Mouse (Mus musculus): ENCODE measurements around the gene Arhgap8. TPM values are rescaled to one million over a fixed set of nuclear protein-coding genes. Genes with fewer than 3 reads are reported as not detected.

The Arhgap8 gene
- total and polyA plus RNA-seq, 3 experiments: 0.08 TPM; not detected in 2

GRCm38 (mm10) chr15:84743347-84743746 lies 23.5 kb downstream of the Arhgap8 start:
- dilution Hi-C loops (cut with MboI; ENCODE audit: extremely low pct_ligation_motif_present, extremely low pct_unique_long_range_greater_than_20kb, low sequenced_read_pairs): no loop called here
- H3K4me2 ChIP-seq (ENCODE audit: insufficient read depth, low read depth, poor library complexity, severe bottlenecking): no peak overlapping the region
- in situ Hi-C loops (cut with MboI; ENCODE audit: low pct_ligation_motif_present, low pct_unique_long_range_greater_than_20kb, low sequenced_read_pairs): no loop called here
- no peak overlapping the region for H3K4me3 ChIP-seq (replicated peaks in 1 of 3; ENCODE audit: low read depth in 2 of 3, low read length in 2 of 3, poor library complexity in 1 of 3)
- H3K36me3 ChIP-seq (replicated peaks in 1 of 2; ENCODE audit: control insufficient read depth in 1 of 2, insufficient read depth in 1 of 2, low read length in 1 of 2): no peaks in the 10 kb centered on the region
- TF ChIP-seq ZMIZ1 (IDR thresholded peaks at IDR 0.05; ENCODE audit: low read depth, low read length): no peak
- TF ChIP-seq BHLHE40 (IDR thresholded peaks at IDR 0.05; ENCODE audit: low read depth, low read length): peak; percentile 45
- TF ChIP-seq EP300 (IDR thresholded peaks at IDR 0.05; ENCODE audit: low read length): peak; percentile 61; the same call in 1 of the 2 replicates
- TF ChIP-seq ZNF384 (IDR thresholded peaks at IDR 0.05; ENCODE audit: low read depth, low read length): no peak; the same call in 1 of the 2 replicates
- no peak for TF ChIP-seq E2F4 (IDR thresholded peaks at IDR 0.05; ENCODE audit: insufficient replicate concordance, low read depth, low read length)
- TF ChIP-seq RAD21 (IDR thresholded peaks at IDR 0.05; ENCODE audit: low read depth, low read length): peak; percentile 29
- TF ChIP-seq IRF4 (IDR thresholded peaks at IDR 0.05; ENCODE audit: low read depth, low read length): peak; percentile 74; the same call in 1 of the 2 replicates
- TF ChIP-seq TCF12 (IDR thresholded peaks at IDR 0.05; ENCODE audit: low read depth, low read length): no peak
- TF ChIP-seq HCFC1 (IDR thresholded peaks at IDR 0.05; ENCODE audit: low read depth, low read length): no peak
- TF ChIP-seq MEF2A (IDR thresholded peaks at IDR 0.05; ENCODE audit: borderline replicate concordance, low read depth, low read length): no peak
- no peak for TF ChIP-seq KAT2A (IDR thresholded peaks at IDR 0.05; ENCODE audit: insufficient replicate concordance, low read length)
- TF ChIP-seq SMC3 (IDR thresholded peaks at IDR 0.05; ENCODE audit: low read depth, low read length): peak; percentile 24
- TF ChIP-seq RCOR1 (conservative IDR thresholded peaks at IDR 0.05; ENCODE audit: low read depth, low read length): no peak
- TF ChIP-seq MAFK (IDR thresholded peaks at IDR 0.05; ENCODE audit: insufficient replicate concordance, low read length): no peak
- no peak for TF ChIP-seq PAX5 (IDR thresholded peaks at IDR 0.05; ENCODE audit: low read length)
- no peak for TF ChIP-seq USF2 (conservative IDR thresholded peaks at IDR 0.05; ENCODE audit: low read depth, low read length)
- no peak for TF ChIP-seq ELF1 (IDR thresholded peaks at IDR 0.05; ENCODE audit: low read depth, low read length)
- no peak for TF ChIP-seq NRF1 (IDR thresholded peaks at IDR 0.05; ENCODE audit: low read depth, low read length)
- TF ChIP-seq NELFE (IDR thresholded peaks at IDR 0.05; ENCODE audit: low read depth, low read length): no peak
- peak; percentile 66 for TF ChIP-seq ETS1 (conservative IDR thresholded peaks at IDR 0.05; ENCODE audit: low read depth, low read length)
- no peak for TF ChIP-seq CHD1 (IDR thresholded peaks at IDR 0.05; ENCODE audit: low read depth, low read length)
- TF ChIP-seq TBP (conservative IDR thresholded peaks at IDR 0.05; ENCODE audit: low read depth, low read length): peak; percentile 59; the same call in 1 of the 2 replicates
- no peak for TF ChIP-seq ZC3H11A (IDR thresholded peaks at IDR 0.05; ENCODE audit: low read depth, low read length)
- peak; percentile 49; the same call in 1 of the 2 replicates for TF ChIP-seq JUND (conservative IDR thresholded peaks at IDR 0.05; ENCODE audit: low read depth, low read length)
- TF ChIP-seq MAZ (IDR thresholded peaks at IDR 0.05; ENCODE audit: low read depth, low read length): 0 out of 2 replicates have a peak, but pooled peaks have one; percentile 50
- TF ChIP-seq MXI1 (IDR thresholded peaks at IDR 0.05; ENCODE audit: low read depth, low read length): no peak
- TF ChIP-seq JUN (IDR thresholded peaks at IDR 0.05; ENCODE audit: insufficient read depth, low read depth, low read length): peak; percentile 60
- TF ChIP-seq USF1 (IDR thresholded peaks at IDR 0.05; ENCODE audit: low read depth, low read length): peak; percentile 43
- no peak; the same call in 1 of the 2 replicates for TF ChIP-seq CHD2 (IDR thresholded peaks at IDR 0.05; ENCODE audit: low read length)
- no peak for TF ChIP-seq MYC (IDR thresholded peaks at IDR 0.05; ENCODE audit: low read depth, low read length)
- TF ChIP-seq ZKSCAN1 (IDR thresholded peaks at IDR 0.05; ENCODE audit: borderline replicate concordance, low read depth, low read length): no peak
- TF ChIP-seq SIN3A (IDR thresholded peaks at IDR 0.05; ENCODE audit: low read length): no peak
- no peak for TF ChIP-seq POLR2AphosphoS2 (IDR thresholded peaks at IDR 0.05; ENCODE audit: low read depth, low read length)
- TF ChIP-seq GABPA (IDR thresholded peaks at IDR 0.05; ENCODE audit: insufficient replicate concordance, low read depth, low read length): no peak
- peak; percentile 30; the same call in 1 of the 2 replicates for TF ChIP-seq MAX (IDR thresholded peaks at IDR 0.05; ENCODE audit: low read length)
- peak in 1 of 2 experiments; percentile 43; a peak in 2 of 4 replicates for TF ChIP-seq CTCF (conservative IDR thresholded peaks at IDR 0.05 in 1 of 2, IDR thresholded peaks at IDR 0.05 in 1 of 2; ENCODE audit: low read depth in 2 of 2, low read length in 2 of 2)
- TF ChIP-seq UBTF (IDR thresholded peaks at IDR 0.05; ENCODE audit: low read depth, low read length): no peak
- TF ChIP-seq POLR2A (IDR thresholded peaks at IDR 0.05; ENCODE audit: low read depth, low read length): no peak
- H3K4me1 ChIP-seq (ENCODE audit: control insufficient read depth in 1 of 2, insufficient read depth in 2 of 2): peaks cover 2 to 3% of the 10 kb centered on the region in 2 experiments; a peak in 1 of 4 replicates
- H3K9ac ChIP-seq (ENCODE audit: insufficient read depth, low read depth): no peak overlapping the region
- H3K79me2 ChIP-seq (replicated peaks; ENCODE audit: control insufficient read depth, extremely low read depth, insufficient read depth, poor library complexity, severe bottlenecking): no peaks in the 10 kb centered on the region
- no peak overlapping the region for H3K27ac ChIP-seq (ENCODE audit: insufficient read depth, low read depth)
- peaks cover 12% of the 10 kb centered on the region for H3K27me3 ChIP-seq (replicated peaks)
- H3K9me3 ChIP-seq (replicated peaks; ENCODE audit: low read length): no peaks in the 10 kb centered on the region
- peak; percentile 55 for DNase-seq (ENCODE audit: extremely low read depth)
